Mouse (Mus musculus) left cerebral cortex, adult 2 months (tissue): ENCODE measurements around the gene Scpep1. TPM values are rescaled to one million over a fixed set of nuclear protein-coding genes. Genes with fewer than 3 reads are reported as not detected.
"Not testable (repeated sequence)": the region's sequence is repeated elsewhere in the genome, so short reads cannot be mapped to it uniquely, and the experiment has no call there.

ENCODE experiments used
- DNase-seq, 2 experiments: peaks; one replicate each; pipeline ENCODE4 v3.0.0; 2021 to 2022; ENCODE audit warnings: low spot score in 2 of 2, mixed read lengths in 1 of 2; ENCODE audit errors: extremely low spot score in 1 of 2
- H3K27ac ChIP-seq: fragments of 200-600 bp; 2 replicates; pipeline ENCODE4 v1.8.1; 2022
- H3K4me3 ChIP-seq: fragments of 200-600 bp; 2 replicates; pipeline ENCODE4 v1.8.1; 2022
- CTCF ChIP-seq: fragments of 200-600 bp; IDR thresholded peaks from 2 replicates; pipeline ENCODE4 v1.8.1; 2022; ENCODE audit warnings: antibody characterized with exemption, mild to moderate bottlenecking, moderate library complexity
- intact Hi-C: fragments of 180-260 bp; cut with DNase I; formaldehyde crosslinking; loops from one replicate; pipeline ENCODE4 v1.15.1; 2025
- total RNA-seq, 2 experiments: library from RNA; stranded (reverse); gene quantifications; 2 replicates each; pipeline ENCODE4 v1.2.3; 2021

Scpep1 gene
- total RNA-seq, 2 experiments from 2014 or later: 16.2 to 17.5 TPM

- no peak for DNase-seq
- H3K27ac ChIP-seq: no peak overlapping the region
- intact Hi-C loops: loop anchor here (5.0 kb wide), 1 partner anchor 67 kb away; the partner anchor contains the start of gene Coil
- TF ChIP-seq CTCF: no peak
- H3K4me3 ChIP-seq: no peak overlapping the region
Observed at GRCm38 (mm10) chr11:88905621-88906020, 49.6 kb downstream of the Scpep1 start.

DNA sequence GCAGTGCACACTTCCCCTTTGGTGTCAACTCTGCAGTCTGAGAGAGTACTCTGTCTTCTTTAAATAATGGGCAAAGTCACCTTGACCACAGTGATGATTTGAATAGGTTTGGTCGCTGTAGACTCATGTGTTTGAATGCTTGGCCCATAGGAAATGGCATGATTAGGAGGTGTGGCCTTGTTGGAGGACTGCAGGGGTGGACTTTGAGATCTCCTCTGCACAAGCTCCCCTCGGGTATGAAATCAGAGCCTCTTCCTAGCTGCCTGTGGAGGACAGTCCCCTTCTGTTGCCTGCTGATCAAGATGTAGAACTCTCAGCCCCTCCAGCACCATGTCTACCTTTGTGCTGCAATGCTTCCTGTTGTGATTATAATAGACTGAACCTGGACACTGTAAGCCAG lies 51.2 kb downstream of the Scpep1 start:
- intact Hi-C loops: no loop called here
- Histone ChIP-seq H3K4me3 (no peak overlapping the region), H3K27ac (no peak overlapping the region)
- TF ChIP-seq CTCF: no peak
- no peak for DNase-seq

DNA sequence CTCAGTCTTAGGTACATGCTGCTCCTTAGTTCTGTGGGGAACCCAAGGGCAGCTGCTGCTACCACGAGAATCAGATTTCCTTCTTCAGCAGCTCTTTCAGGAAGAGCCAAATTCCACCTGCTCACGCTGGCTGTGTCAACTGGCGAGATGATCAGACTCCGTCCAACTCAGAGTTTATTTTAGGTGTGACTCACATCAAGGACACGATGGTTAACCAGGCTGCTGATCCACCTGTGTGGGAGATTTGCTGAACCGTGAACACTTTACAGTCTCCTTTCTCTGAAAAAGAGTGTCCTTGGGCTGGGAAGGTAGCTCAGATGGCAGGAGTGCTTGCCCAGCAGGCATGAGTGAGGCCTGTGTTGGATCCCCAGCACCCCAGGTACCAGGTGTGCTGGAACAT lies 52.5 kb downstream of the Scpep1 start:
- intact Hi-C loops: no loop called here
- H3K27ac ChIP-seq: no peak overlapping the region
- TF ChIP-seq CTCF: no peak
- H3K4me3 ChIP-seq: no peak overlapping the region
- DNase-seq: no peak

DNA sequence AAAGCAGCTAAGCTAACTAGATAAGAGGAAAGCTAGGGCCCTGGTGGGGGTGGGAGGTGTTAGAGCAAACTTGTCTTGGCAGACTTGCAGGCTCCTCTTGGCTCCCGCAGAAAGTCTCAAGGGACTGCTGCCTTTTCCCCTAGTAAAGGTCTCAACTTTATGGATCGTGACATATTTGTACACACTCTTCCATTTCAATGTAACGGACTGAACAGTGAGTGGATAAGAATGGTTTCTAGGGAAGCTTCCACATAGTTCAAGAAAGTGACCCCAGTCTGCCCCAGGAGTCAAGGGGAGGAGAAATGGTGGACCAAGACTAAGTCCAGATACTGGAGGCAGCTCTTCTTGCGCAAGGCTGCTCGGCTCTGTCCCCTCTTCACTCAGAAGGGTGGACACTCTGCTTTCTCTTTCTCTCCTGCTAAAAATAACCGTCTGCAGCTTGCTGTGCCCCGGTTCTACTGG lies 53.9 kb downstream of the Scpep1 start:
- Histone ChIP-seq H3K4me3 (no peak overlapping the region), H3K27ac (no peak overlapping the region)
- intact Hi-C loops: no loop called here
- TF ChIP-seq CTCF: no peak
- DNase-seq: no peak

- intact Hi-C loops: no loop called here
- DNase-seq: no peak
- TF ChIP-seq CTCF: no peak
- Histone ChIP-seq H3K4me3 (no peak overlapping the region), H3K27ac (no peak overlapping the region)
Observed at GRCm38 (mm10) chr11:88899561-88899960, 55.7 kb downstream of the Scpep1 start.

GRCm38 (mm10) chr11:88898380-88898763 lies 56.9 kb downstream of the Scpep1 start:
- no peak for TF ChIP-seq CTCF
- no peak for DNase-seq
- H3K27ac ChIP-seq: no peak overlapping the region
- H3K4me3 ChIP-seq: no peak overlapping the region
- intact Hi-C loops: no loop called here

- no peak for DNase-seq
- no peak for TF ChIP-seq CTCF
- Histone ChIP-seq H3K27ac (0 out of 2 replicates have a peak overlapping the region, but pooled peaks have one; percentile 36), H3K4me3 (no peak overlapping the region)
- intact Hi-C loops: no loop called here
Observed at GRCm38 (mm10) chr11:88897624-88898379, 57.5 kb downstream of the Scpep1 start.

DNA sequence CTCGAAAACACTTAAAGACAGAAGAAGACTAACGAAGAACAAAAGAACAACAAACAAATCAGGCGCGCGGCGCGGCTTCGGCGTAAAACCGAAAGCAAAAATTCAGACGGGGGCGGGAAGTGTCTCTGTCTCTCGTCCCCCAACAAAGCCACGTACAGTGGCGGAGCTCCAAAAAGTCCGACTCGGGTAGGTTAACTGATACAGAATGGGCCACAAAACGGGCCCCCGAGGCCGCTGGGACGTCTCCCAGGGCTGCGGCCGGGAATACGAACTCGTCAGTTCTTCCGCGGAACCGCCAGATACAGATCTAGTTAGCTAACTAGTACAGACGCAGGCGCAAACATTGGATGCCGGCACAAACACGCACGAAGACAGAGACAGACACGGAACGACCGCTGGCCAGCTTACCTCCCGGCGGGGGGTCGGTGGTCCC lies 59.4 kb downstream of the Scpep1 start:
- intact Hi-C loops, H3K27ac ChIP-seq: not testable (repeated sequence)
- DNase-seq: peak; percentile 27 to 39
- H3K4me3 ChIP-seq: peak overlapping the region; percentile 30

- H3K27ac ChIP-seq, intact Hi-C loops, H3K4me3 ChIP-seq: not testable (repeated sequence)
- peak; percentile 19 to 26 for DNase-seq
Observed at GRCm38 (mm10) chr11:88895235-88895634, 60.0 kb downstream of the Scpep1 start.

GRCm38 (mm10) chr11:88894279-88894678 lies 61.0 kb downstream of the Scpep1 start:
- H3K27ac ChIP-seq, DNase-seq, H3K4me3 ChIP-seq, intact Hi-C loops: not testable (repeated sequence)

- DNase-seq: not testable (repeated sequence)
Observed at GRCm38 (mm10) chr11:88893501-88893900, 61.8 kb downstream of the Scpep1 start.

GRCm38 (mm10) chr11:88892789-88893188 lies 62.5 kb downstream of the Scpep1 start:
- H3K27ac ChIP-seq, H3K4me3 ChIP-seq, intact Hi-C loops: not testable (repeated sequence)
- DNase-seq: peak; percentile 29 to 36

More at GRCm38 (mm10) chr11:88893501-88893900, 61.8 kb downstream of the Scpep1 start:
- intact Hi-C loops, H3K4me3 ChIP-seq, H3K27ac ChIP-seq: not testable (repeated sequence)

GRCm38 (mm10) chr11:88891921-88892561 lies 63.2 kb downstream of the Scpep1 start:
- DNase-seq: peak; percentile 65 to 66
- intact Hi-C loops, H3K27ac ChIP-seq, H3K4me3 ChIP-seq: not testable (repeated sequence)

GRCm38 (mm10) chr11:88891446-88891845 lies 63.8 kb downstream of the Scpep1 start:
- H3K4me3 ChIP-seq, H3K27ac ChIP-seq, intact Hi-C loops: not testable (repeated sequence)
- peak; percentile 19 to 39 for DNase-seq

GRCm38 (mm10) chr11:88890904-88891303 lies 64.4 kb downstream of the Scpep1 start:
- DNase-seq, intact Hi-C loops, H3K27ac ChIP-seq, H3K4me3 ChIP-seq: not testable (repeated sequence)
